Mouse (Mus musculus) midbrain, postnatal 0 days (tissue): ENCODE data around the gene Actb. TPM values are rescaled to one million over a fixed set of nuclear protein-coding genes. Genes with fewer than 3 reads are reported as not detected.

ENCODE experiments used
- ATAC-seq: fragments of 200-750 bp; cut with Nextera tagmentation; 2 replicates; pipeline ENCODE4 v1.8.0; 2017; ENCODE audit warnings: moderate number of reproducible peaks, mild to moderate bottlenecking, moderate TSS enrichment, moderate library complexity; ENCODE audit not compliant: low FRiP score
- DNase-seq: peaks from one replicate; pipeline ENCODE4 v3.0.0-alpha.2; 2015; ENCODE audit warnings: low spot score
- H3K27ac ChIP-seq: fragments of 300-500 bp; sonication (generic); 2 replicates; pipeline ENCODE4 v1.5.1; 2014; ENCODE audit warnings: low read depth, mild to moderate bottlenecking, low read length, mixed read lengths
- H3K27me3 ChIP-seq: fragments of 300-500 bp; sonication (generic); 2 replicates; pipeline ENCODE4 v1.6.1; 2014; ENCODE audit warnings: low read length, control low read depth, mixed read lengths; ENCODE audit not compliant: insufficient read depth
- H3K36me3 ChIP-seq: fragments of 300-500 bp; sonication (generic); 2 replicates; pipeline ENCODE4 v1.6.1; 2014; ENCODE audit warnings: low read length, control low read depth, mixed read lengths; ENCODE audit not compliant: insufficient read depth
- H3K4me1 ChIP-seq: fragments of 300-500 bp; sonication (generic); 2 replicates; pipeline ENCODE4 v1.6.1; 2014; ENCODE audit warnings: mild to moderate bottlenecking, control low read depth, antibody characterized with exemption, low read length, mixed read lengths; ENCODE audit not compliant: insufficient read depth
- H3K4me2 ChIP-seq: fragments of 300-500 bp; sonication (generic); 2 replicates; pipeline ENCODE4 v1.6.1; 2014; ENCODE audit warnings: low read depth, mild to moderate bottlenecking, low read length, mixed read lengths; ENCODE audit not compliant: poor library complexity, severe bottlenecking
- H3K4me3 ChIP-seq: fragments of 300-500 bp; sonication (generic); 2 replicates; pipeline ENCODE4 v1.5.1; 2014; ENCODE audit warnings: low read depth, mild to moderate bottlenecking, low read length, moderate library complexity
- H3K9ac ChIP-seq: fragments of 300-500 bp; sonication (generic); replicated peaks from 2 replicates; pipeline ENCODE4 v1.6.1; 2014; ENCODE audit warnings: mild to moderate bottlenecking, low read length, moderate library complexity, mixed read lengths; ENCODE audit not compliant: poor library complexity, severe bottlenecking
- H3K9me3 ChIP-seq: fragments of 300-500 bp; sonication (generic); 2 replicates; pipeline ENCODE4 v1.6.1; 2016; ENCODE audit warnings: low read length, control low read depth
- CTCF ChIP-seq: IDR thresholded peaks from 2 replicates; pipeline ENCODE4 v1.5.1; 2016; ENCODE audit warnings: antibody characterized with exemption, mild to moderate bottlenecking
- WGBS: fragments of 180-500 bp; shearing (Covaris S2); extraction: QIAGEN DNeasy Blood & Tissue Kit; methylation state at CpG from one replicate; pipeline ENCODE4 v1.1.7; 2014; 5-methylcytosine and 5-hydroxymethylcytosine counted together
- polyA plus RNA-seq: library from polyadenylated mRNA; unstranded; fragments of >200 nt; fragmentation: Nextera tagmentation; extraction: Ambion mirVana; gene quantifications from 2 replicates; pipeline ENCODE4 v1.2.1, GENCODE M21; 2015
- total RNA-seq: library from RNA; depleted of rRNA; stranded (reverse); fragments of >200 nt; gene quantifications from 2 replicates; pipeline ENCODE4 v1.2.3, GENCODE M21; 2014

Actb gene
- total and polyA plus RNA-seq, 2 experiments from 2014 or later: 5,191 to 17,004 TPM

DNA sequence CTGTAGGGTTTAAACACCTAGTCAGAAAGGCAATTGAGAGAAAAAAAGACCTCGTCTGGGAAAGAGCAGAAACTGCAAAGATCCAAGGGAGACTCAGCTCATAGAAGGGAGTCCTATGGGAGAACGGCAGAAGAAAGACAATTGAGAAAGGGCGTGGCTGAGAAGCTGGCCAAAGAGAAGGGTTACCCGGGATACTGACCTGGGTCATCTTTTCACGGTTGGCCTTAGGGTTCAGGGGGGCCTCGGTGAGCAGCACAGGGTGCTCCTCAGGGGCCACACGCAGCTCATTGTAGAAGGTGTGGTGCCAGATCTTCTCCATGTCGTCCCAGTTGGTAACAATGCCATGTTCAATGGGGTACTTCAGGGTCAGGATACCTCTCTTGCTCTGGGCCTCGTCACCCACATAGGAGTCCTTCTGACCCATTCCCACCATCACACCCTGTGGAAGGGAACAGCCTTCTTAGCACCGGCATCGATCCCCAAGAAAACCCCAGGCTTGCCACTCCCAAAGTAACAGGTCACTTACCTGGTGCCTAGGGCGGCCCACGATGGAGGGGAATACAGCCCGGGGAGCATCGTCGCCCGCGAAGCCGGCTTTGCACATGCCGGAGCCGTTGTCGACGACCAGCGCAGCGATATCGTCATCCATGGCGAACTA is 1.4 kb downstream of the Actb start:
- WGBS: 4% methylated on average over 27 of the region's 27 CpGs

GRCm38 (mm10) chr5:142904208-142905037 is 2.1 kb downstream of the Actb start:
- Histone ChIP-seq H3K27ac (peak overlapping the region; percentile 100; the same call in 1 of the 2 replicates), H3K9ac (peak overlapping the region; percentile 100), H3K4me2 (peak overlapping the region; percentile 78), H3K4me1 (peaks cover 18% of the 10 kb centered on the region), H3K36me3 (peaks cover 45% of the 10 kb centered on the region), H3K4me3 (peak overlapping the region; percentile 97), H3K9me3 (no peaks in the 10 kb centered on the region), H3K27me3 (no peaks in the 10 kb centered on the region)
- no peak for TF ChIP-seq CTCF
- DNase-seq (no peak), ATAC-seq (no peak)
- 61% methylated on average over 19 of the region's 19 CpGs for WGBS

More for the DNA sequence above, 1.4 kb downstream of the Actb start:
- H3K4me2 ChIP-seq: peak overlapping the region; percentile 78
- H3K36me3 ChIP-seq: peaks cover 38% of the 10 kb centered on the region
- H3K27ac ChIP-seq: peak overlapping the region; percentile 100
- peak overlapping the region; percentile 97 for H3K4me3 ChIP-seq
- no peaks in the 10 kb centered on the region for H3K9me3 ChIP-seq
- no peaks in the 10 kb centered on the region for H3K27me3 ChIP-seq
- peaks cover 18% of the 10 kb centered on the region for H3K4me1 ChIP-seq
- DNase-seq (no peak), ATAC-seq (0 out of 2 replicates have a peak, but pooled peaks have one; percentile 0)
- TF ChIP-seq CTCF: no peak
- peak overlapping the region; percentile 100 for H3K9ac ChIP-seq

DNA sequence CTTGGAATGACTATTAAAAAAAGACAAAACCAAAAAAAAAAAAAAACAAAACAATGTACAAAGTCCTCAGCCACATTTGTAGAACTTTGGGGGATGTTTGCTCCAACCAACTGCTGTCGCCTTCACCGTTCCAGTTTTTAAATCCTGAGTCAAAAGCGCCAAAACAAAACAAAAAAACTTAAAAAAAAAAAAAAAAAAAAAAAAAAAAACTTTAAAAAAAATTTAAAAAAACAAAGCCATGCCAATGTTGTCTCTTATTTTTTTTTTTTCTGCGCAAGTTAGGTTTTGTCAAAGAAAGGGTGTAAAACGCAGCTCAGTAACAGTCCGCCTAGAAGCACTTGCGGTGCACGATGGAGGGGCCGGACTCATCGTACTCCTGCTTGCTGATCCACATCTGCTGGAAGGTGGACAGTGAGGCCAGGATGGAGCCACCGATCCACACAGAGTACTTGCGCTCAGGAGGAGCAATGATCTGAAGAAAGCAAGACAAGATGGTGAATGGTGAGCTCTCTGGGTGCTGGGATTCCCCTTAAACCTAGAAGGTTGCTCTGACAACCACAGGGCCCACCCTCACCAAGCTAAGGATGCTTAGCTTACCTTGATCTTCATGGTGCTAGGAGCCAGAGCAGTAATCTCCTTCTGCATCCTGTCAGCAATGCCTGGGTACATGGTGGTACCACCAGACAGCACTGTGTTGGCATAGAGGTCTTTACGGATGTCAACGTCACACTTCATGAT is 2.9 kb downstream of the Actb start:
- no peaks in the 10 kb centered on the region for H3K27me3 ChIP-seq
- H3K4me3 ChIP-seq: peak overlapping the region; percentile 97
- H3K36me3 ChIP-seq: peaks cover 49% of the 10 kb centered on the region
- no peak overlapping the region for H3K9ac ChIP-seq
- H3K4me1 ChIP-seq: peaks cover 18% of the 10 kb centered on the region
- no peaks in the 10 kb centered on the region for H3K9me3 ChIP-seq
- no peak for TF ChIP-seq CTCF
- no peak overlapping the region for H3K27ac ChIP-seq
- DNase-seq: no peak
- H3K4me2 ChIP-seq: peak overlapping the region; percentile 78
- 64% methylated on average over 14 of the region's 14 CpGs for WGBS
- ATAC-seq: no peak

DNA sequence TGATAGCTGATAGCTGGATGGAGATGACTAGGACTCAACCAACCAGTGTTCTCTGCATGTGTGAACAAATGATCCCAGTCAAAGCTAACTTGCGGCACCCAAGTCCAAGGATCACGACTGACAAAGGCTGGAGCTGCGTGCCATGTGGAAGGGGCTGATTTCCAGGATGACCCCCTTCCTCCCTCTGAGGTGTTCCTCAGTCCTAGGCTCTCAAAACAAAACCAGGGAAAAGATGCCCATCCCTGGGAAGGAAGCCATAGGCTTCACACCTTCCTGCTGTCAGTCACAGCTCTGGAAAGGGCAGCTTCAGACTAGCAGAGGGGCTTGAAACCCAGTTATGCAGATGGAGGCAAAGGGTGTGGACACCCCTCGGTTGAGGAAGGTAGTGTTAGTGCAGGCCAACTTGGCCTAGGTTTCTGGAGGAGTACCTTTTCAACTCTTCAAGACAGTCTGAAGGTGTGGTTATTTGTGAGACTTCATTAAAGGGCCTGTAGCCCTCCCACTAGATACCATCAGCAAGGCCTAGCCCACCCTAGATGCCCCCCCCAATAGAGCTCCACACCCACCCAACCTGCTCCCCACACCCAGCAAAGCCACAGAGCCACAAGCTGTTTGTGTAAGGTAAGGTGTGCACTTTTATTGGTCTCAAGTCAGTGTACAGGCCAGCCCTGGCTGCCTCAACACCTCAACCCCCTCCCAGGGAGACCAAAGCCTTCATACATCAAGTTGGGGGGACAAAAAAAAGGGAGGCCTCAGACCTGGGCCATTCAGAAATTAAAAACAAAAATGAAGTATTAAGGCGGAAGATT is 3.8 kb downstream of the Actb start:
- no peaks in the 10 kb centered on the region for H3K9me3 ChIP-seq
- peaks cover 12% of the 10 kb centered on the region; the same call in 1 of the 2 replicates for H3K4me1 ChIP-seq
- peaks cover 49% of the 10 kb centered on the region for H3K36me3 ChIP-seq
- H3K27ac ChIP-seq: peak overlapping the region; percentile 9
- no peak for TF ChIP-seq CTCF
- no peaks in the 10 kb centered on the region for H3K27me3 ChIP-seq
- no peak overlapping the region for H3K4me3 ChIP-seq
- H3K9ac ChIP-seq: no peak overlapping the region
- DNase-seq (no peak), ATAC-seq (no peak)
- H3K4me2 ChIP-seq: peak overlapping the region; percentile 35; the same call in 1 of the 2 replicates
- WGBS: 66% methylated on average over 5 of the region's 5 CpGs

- Histone ChIP-seq H3K9ac (no peak overlapping the region), H3K36me3 (peaks cover 49% of the 10 kb centered on the region), H3K4me2 (no peak overlapping the region), H3K27me3 (no peaks in the 10 kb centered on the region), H3K27ac (peak overlapping the region; percentile 9), H3K9me3 (no peaks in the 10 kb centered on the region), H3K4me3 (no peak overlapping the region), H3K4me1 (peaks cover 9% of the 10 kb centered on the region; the same call in 1 of the 2 replicates)
- ATAC-seq (no peak), DNase-seq (no peak)
- 59% methylated on average over 4 of the region's 4 CpGs for WGBS
- no peak for TF ChIP-seq CTCF
These were observed 4.6 kb downstream of the Actb start for GRCm38 (mm10) chr5:142901846-142902505.
